Mouse (Mus musculus) heart, adult 2 months (tissue): ENCODE data around the gene Med29.
A peak's percentile ranks its signal among the peaks of the same experiment; 100 is the strongest.

Experiments
- CTCF ChIP-seq: fragments of 200-600 bp; IDR thresholded peaks from 2 replicates; pipeline ENCODE4 v1.8.1; 2022; ENCODE audit warnings: antibody characterized with exemption, mild to moderate bottlenecking, moderate library complexity
- EP300 ChIP-seq: fragments of 200-500 bp; IDR thresholded peaks from 2 replicates; pipeline ENCODE4 v1.6.1; 2011; ENCODE audit warnings: low read depth, low read length, control low read depth; ENCODE audit not compliant: insufficient read depth
- POLR2A ChIP-seq: fragments of 200-500 bp; IDR thresholded peaks from 2 replicates; pipeline ENCODE4 v1.6.1; 2011; ENCODE audit warnings: mild to moderate bottlenecking, low read depth, low read length, control low read depth; ENCODE audit not compliant: insufficient read depth

DNA sequence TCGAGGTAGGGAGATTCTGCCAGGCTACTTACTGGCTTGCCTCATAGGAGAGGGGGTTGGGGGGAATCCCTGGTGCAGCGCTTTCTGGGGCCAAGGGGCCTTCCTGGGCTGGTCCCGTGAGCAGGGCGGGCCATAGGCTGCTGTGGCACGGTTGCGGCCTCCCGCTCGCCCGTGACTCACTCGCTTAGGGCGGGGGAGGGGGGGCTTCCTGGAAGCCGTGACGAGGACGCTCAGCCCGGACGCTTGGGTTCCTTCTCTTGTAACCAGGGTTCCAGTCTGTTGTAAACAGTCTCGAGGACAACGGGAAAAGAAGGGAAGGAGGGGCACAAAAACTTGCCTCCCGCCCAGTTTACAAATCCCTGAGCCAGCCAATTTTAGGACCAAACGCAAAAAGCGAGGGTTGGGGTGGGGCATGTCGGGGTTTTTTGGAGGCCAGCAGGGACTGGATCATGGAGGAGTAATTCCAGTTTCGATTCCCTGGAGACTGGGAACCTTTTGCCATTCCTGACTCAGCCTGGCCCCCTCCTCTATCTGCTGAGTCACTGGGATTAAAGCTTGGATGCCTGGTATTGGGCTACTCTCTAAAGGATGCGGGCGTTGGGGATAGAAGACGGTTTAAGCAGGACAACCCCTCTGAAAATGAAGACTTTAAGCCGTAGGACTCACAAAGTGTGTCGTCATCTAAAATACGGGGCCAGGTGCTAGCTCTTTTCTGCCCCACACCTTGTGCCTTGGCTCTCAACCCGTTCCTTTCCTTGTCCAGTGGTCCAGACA, 11.3 kb downstream of the Med29 start:
- TF ChIP-seq CTCF (no peak), EP300 (0 out of 2 replicates have a peak, but pooled peaks have one; percentile 63), POLR2A (peak; percentile 66)
